Comparison of ENCODE assay signal across 12 mouse cellular contexts in genomic region chr13:104499116-104500040, GRCm38 (mm10).
DNase-seq lines count a peak whose midpoint lies in the region; TF ChIP-seq lines count a peak whose summit lies in the region.
"Had no signal": no experiment of that assay in that cellular context is flagged by ENCODE, and none has a peak within 500 bp of the region (broad histone marks: within the 10 kb centered on the region; RNA-seq: fewer than 3 reads in every experiment).

No protein-coding gene starts in this region.

- no peak for TF ChIP-seq CTCF in heart, adult 2 months (IDR thresholded peaks at IDR 0.05)

- no peak for TF ChIP-seq EP300 in heart, adult 2 months (IDR thresholded peaks at IDR 0.05; ENCODE audit: insufficient read depth, low read depth, low read length)

- H3K79me2 ChIP-seq in heart, adult 2 months (replicated peaks; ENCODE audit: control insufficient read depth, insufficient read depth, low read length): no peaks in the 10 kb centered on the region

- no peaks in the 10 kb centered on the region for H3K27me3 ChIP-seq in heart, adult 2 months (ENCODE audit: control insufficient read depth, insufficient read depth, low read length)

- H3K9ac ChIP-seq in heart, adult 2 months (ENCODE audit: low read depth, low read length): no peak overlapping the region

- no peaks in the 10 kb centered on the region for H3K4me1 ChIP-seq in heart, adult 2 months (ENCODE audit: control insufficient read depth, insufficient read depth, low read length)

- H3K4me3 ChIP-seq in heart, adult 2 months: no peak overlapping the region

- TF ChIP-seq POLR2A in heart, adult 2 months (IDR thresholded peaks at IDR 0.05; ENCODE audit: insufficient read depth, low read depth, low read length): no peak

- DNase-seq in heart, postnatal 4 days: peak; percentile 42
- DNase-seq in heart, adult 2 months: no peak
- DNase-seq in 3T3-L1 (ENCODE audit: low read depth, low spot score): peak; percentile 65
- peak; percentile 20 for DNase-seq in brain, adult 2 months (ENCODE audit: low read depth, low spot score)
- DNase-seq in kidney, postnatal 10 days: peak; percentile 24
- DNase-seq in frontal cortex, postnatal 10 days (ENCODE audit: low spot score in 2 of 2): no peak
- DNase-seq in adrenal gland, postnatal 14 days: no peak
- DNase-seq: liver; lung, postnatal 14 days; right cerebral cortex, postnatal 4 days; thymus, postnatal 14 days had no signal

- H3K27ac ChIP-seq in heart, adult 2 months: no peak overlapping the region
- H3K27ac ChIP-seq: kidney, postnatal 0 days had no signal

- no peaks in the 10 kb centered on the region for H3K36me3 ChIP-seq in heart, adult 2 months (ENCODE audit: control insufficient read depth, insufficient read depth, low read length)

- intact Hi-C loops in heart, adult 2 months (cut with DNase I): no loop called here

- WGBS in heart, adult 2 months: 69% methylated on average over 9 of the region's 9 CpGs

Comparison
In these comparisons a context has a peak if more than half of its experiments do, and no peak if none do; other contexts are left out.
1. DNase-seq: peak in heart, postnatal 4 days (single experiment), 3T3-L1 (single experiment), brain, adult 2 months (single experiment) and kidney, postnatal 10 days (single experiment); none in heart, adult 2 months (0 of 2), frontal cortex, postnatal 10 days (0 of 2) and adrenal gland, postnatal 14 days (single experiment).